Mouse (Mus musculus): Measurements from ENCODE around the gene Mllt10. TPM values are rescaled to one million over a fixed set of nuclear protein-coding genes. Genes with fewer than 3 reads are reported as not detected.
A peak's percentile ranks its signal among the peaks of the same experiment; 100 is the strongest.

Gene Mllt10
- polyA plus RNA-seq, 1 experiment = 32.5 TPM

- TF ChIP-seq POLR2A (IDR thresholded peaks at IDR 0.05; ENCODE audit: borderline replicate concordance, low read depth, low read length) (no peak), CTCF (IDR thresholded peaks at IDR 0.05; ENCODE audit: low read depth, low read length) (no peak)
- no peak overlapping the region for H3K4me3 ChIP-seq (ENCODE audit: insufficient read depth, low read length)
- peaks cover 2% of the 10 kb centered on the region; the same call in 1 of the 2 replicates for H3K4me1 ChIP-seq (ENCODE audit: control insufficient read depth, insufficient read depth, low read length)
- H3K27ac ChIP-seq (ENCODE audit: insufficient read depth, low read depth, low read length) = no peak overlapping the region
Measured at GRCm38 (mm10) chr2:18051026-18051830, 3.8 kb upstream of the Mllt10 start.

- TF ChIP-seq POLR2A (IDR thresholded peaks at IDR 0.05; ENCODE audit: borderline replicate concordance, low read depth, low read length) = no peak
- no peak for TF ChIP-seq CTCF (IDR thresholded peaks at IDR 0.05; ENCODE audit: low read depth, low read length)
- Histone ChIP-seq H3K27ac (ENCODE audit: insufficient read depth, low read depth, low read length) (no peak overlapping the region), H3K4me3 (ENCODE audit: insufficient read depth, low read length) (no peak overlapping the region), H3K4me1 (ENCODE audit: control insufficient read depth, insufficient read depth, low read length) (peaks cover 2% of the 10 kb centered on the region; the same call in 1 of the 2 replicates)
Measured at GRCm38 (mm10) chr2:18051831-18052170, 3.2 kb upstream of the Mllt10 start.

DNA sequence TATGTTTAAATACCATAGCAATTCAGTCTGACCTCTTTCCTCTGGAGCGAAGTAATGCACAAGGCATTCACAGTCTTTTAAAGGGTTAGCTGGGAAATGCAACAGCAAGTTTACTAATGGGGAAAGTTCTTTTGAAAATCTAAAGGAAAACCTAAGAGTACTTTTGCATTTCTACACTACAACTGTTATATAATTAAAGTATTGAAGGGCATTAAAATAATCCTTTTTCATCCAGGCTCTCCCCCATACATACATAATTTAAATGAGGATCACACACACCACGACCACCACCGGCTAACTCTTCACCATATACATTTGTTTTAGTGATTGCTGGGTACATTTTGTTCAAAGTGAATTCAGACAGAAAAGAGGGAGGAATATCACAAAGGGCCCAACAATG is 2.5 kb upstream of the Mllt10 start:
- no peak overlapping the region for H3K27ac ChIP-seq (ENCODE audit: insufficient read depth, low read depth, low read length)
- H3K4me3 ChIP-seq (ENCODE audit: insufficient read depth, low read length) = no peak overlapping the region
- TF ChIP-seq CTCF (IDR thresholded peaks at IDR 0.05; ENCODE audit: low read depth, low read length) (no peak), POLR2A (IDR thresholded peaks at IDR 0.05; ENCODE audit: borderline replicate concordance, low read depth, low read length) (no peak)
- peaks cover 2% of the 10 kb centered on the region; the same call in 1 of the 2 replicates for H3K4me1 ChIP-seq (ENCODE audit: control insufficient read depth, insufficient read depth, low read length)

DNA sequence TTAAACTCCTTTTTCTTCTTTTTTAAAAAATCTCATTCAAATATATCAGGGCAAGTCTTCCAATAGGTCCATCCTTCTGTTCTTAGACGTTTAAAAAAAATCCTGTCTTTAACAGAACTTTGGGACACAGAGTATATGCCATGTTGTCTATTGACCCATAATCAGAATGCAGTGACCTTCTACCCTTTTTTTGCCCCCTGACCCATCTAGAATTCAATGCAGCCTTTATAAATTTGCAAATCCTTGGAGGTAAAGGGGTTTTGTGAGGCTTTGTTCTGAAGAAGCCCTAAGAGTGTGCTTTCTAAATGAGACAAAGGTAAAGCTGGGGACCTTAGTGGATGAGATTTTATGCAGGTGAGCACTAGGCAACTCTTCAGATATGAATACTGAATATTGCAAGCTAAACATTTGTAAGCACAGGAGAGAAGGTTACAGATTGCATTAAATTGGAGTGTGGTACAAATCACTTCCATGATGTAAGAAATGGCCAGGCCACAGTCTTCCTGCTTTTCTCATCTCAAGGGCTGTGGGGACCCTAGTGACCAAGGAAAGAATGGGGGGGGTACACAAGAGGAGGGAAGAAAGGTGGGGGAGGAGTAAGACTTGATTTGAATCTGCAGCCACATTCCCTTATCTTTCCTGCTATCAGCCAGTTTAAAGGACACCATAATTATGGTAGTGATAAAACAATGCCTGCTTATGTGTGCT is 1.6 kb upstream of the Mllt10 start:
- Histone ChIP-seq H3K4me3 (ENCODE audit: insufficient read depth, low read length) (no peak overlapping the region), H3K4me1 (ENCODE audit: control insufficient read depth, insufficient read depth, low read length) (peaks cover 6% of the 10 kb centered on the region), H3K27ac (ENCODE audit: insufficient read depth, low read depth, low read length) (no peak overlapping the region)
- TF ChIP-seq CTCF (IDR thresholded peaks at IDR 0.05; ENCODE audit: low read depth, low read length) (no peak), POLR2A (IDR thresholded peaks at IDR 0.05; ENCODE audit: borderline replicate concordance, low read depth, low read length) (no peak)

GRCm38 (mm10) chr2:18053951-18054530 is 996 bp upstream of the Mllt10 start:
- no peak overlapping the region for H3K4me3 ChIP-seq (ENCODE audit: insufficient read depth, low read length)

DNA sequence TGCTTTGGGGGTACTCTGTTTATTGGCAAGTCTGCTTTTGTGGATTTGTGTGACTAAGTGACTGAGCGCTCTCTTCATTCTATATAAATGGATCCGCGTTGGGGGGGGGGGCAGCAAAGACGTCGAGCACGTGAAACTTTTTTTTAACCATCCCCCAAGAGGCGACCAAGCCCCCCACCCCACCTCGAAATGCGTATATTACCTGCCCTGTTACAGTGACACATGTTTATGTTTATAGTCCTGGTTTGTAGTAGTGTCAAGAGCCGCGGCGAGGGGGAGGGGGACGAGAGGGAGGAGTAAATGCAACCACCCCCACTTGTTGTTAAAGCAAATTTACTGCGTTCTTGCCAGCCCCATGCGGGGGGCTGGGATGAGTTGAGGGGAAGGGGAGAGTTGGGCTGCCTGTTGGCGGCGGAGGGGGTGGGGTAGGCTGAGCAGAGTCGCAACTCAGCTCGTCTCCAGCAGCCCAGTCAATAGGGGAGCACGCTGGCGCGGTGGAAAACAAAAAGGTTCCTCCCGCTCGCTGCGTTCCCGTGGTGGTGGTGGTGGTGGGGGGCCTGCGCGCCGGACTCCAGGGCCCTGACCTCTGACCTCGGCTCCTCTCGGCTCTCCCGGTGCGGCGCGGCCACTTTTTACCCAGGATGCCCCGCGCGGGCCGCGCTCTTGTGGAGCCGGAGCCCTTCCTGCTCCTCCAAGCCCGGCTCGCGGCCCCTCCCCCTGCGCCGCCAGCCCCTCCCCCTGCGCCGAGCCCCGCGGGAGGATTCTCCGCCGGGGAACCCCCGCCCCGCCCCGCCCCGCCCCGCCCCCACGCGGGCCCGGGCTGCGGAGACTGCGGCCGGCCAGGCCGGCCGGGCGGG is 1.1 kb downstream of the Mllt10 start:
- TF ChIP-seq POLR2A (IDR thresholded peaks at IDR 0.05; ENCODE audit: borderline replicate concordance, low read depth, low read length) = no peak
- TF ChIP-seq CTCF (IDR thresholded peaks at IDR 0.05; ENCODE audit: low read depth, low read length) = no peak
- Histone ChIP-seq H3K27ac (ENCODE audit: insufficient read depth, low read depth, low read length) (peak overlapping the region; percentile 75), H3K4me3 (ENCODE audit: insufficient read depth, low read length) (peak overlapping the region; percentile 80), H3K4me1 (ENCODE audit: control insufficient read depth, insufficient read depth, low read length) (peaks cover 10% of the 10 kb centered on the region)

More at GRCm38 (mm10) chr2:18053951-18054530, 996 bp upstream of the Mllt10 start:
- Histone ChIP-seq H3K27ac (ENCODE audit: insufficient read depth, low read depth, low read length) (no peak overlapping the region), H3K4me1 (ENCODE audit: control insufficient read depth, insufficient read depth, low read length) (peaks cover 8% of the 10 kb centered on the region)
- TF ChIP-seq CTCF (IDR thresholded peaks at IDR 0.05; ENCODE audit: low read depth, low read length) (no peak), POLR2A (IDR thresholded peaks at IDR 0.05; ENCODE audit: borderline replicate concordance, low read depth, low read length) (no peak)

GRCm38 (mm10) chr2:18056786-18057255 is 1.8 kb downstream of the Mllt10 start:
- Histone ChIP-seq H3K27ac (ENCODE audit: insufficient read depth, low read depth, low read length) (peak overlapping the region; percentile 99), H3K4me3 (ENCODE audit: insufficient read depth, low read length) (peak overlapping the region; percentile 84), H3K4me1 (ENCODE audit: control insufficient read depth, insufficient read depth, low read length) (peaks cover 10% of the 10 kb centered on the region)
- TF ChIP-seq POLR2A (IDR thresholded peaks at IDR 0.05; ENCODE audit: borderline replicate concordance, low read depth, low read length) (peak; percentile 95), CTCF (IDR thresholded peaks at IDR 0.05; ENCODE audit: low read depth, low read length) (no peak)

GRCm38 (mm10) chr2:18057336-18058145 is 2.5 kb downstream of the Mllt10 start:
- 0 out of 2 replicates have a peak, but pooled peaks have one; percentile 16 for TF ChIP-seq POLR2A (IDR thresholded peaks at IDR 0.05; ENCODE audit: borderline replicate concordance, low read depth, low read length)
- TF ChIP-seq CTCF (IDR thresholded peaks at IDR 0.05; ENCODE audit: low read depth, low read length) = no peak
- Histone ChIP-seq H3K4me3 (ENCODE audit: insufficient read depth, low read length) (peak overlapping the region; percentile 84), H3K4me1 (ENCODE audit: control insufficient read depth, insufficient read depth, low read length) (peaks cover 10% of the 10 kb centered on the region), H3K27ac (ENCODE audit: insufficient read depth, low read depth, low read length) (peak overlapping the region; percentile 99)

All from bone marrow macrophage, adult 2 months (primary cell).